Mouse (Mus musculus): ENCODE data around the gene Cask.

The Cask gene

GRCm38 (mm10) chrX:13506376-13506775, 344.8 kb downstream of the Cask start:
- no peak for DNase-seq

DNA sequence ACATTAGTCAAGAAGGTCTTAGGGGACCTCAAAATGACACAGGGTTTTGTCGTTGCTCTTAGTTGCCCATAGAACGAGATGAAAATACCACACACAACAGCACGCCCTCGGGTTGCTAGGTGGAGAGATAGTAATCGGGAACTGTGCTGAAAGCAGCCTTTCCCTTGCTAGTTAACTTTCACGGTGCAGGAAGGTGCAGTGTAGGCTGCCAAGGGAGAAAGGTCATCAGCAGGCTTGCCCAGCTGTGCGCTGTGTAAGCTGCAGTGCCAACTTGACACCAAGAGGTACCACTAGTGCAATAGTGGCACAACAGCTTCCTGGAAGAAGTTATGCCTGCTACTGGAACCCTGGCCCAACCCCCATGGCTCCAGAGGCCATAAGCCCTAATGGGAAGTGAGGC, 346.8 kb downstream of the Cask start:
- no peak for DNase-seq

DNA sequence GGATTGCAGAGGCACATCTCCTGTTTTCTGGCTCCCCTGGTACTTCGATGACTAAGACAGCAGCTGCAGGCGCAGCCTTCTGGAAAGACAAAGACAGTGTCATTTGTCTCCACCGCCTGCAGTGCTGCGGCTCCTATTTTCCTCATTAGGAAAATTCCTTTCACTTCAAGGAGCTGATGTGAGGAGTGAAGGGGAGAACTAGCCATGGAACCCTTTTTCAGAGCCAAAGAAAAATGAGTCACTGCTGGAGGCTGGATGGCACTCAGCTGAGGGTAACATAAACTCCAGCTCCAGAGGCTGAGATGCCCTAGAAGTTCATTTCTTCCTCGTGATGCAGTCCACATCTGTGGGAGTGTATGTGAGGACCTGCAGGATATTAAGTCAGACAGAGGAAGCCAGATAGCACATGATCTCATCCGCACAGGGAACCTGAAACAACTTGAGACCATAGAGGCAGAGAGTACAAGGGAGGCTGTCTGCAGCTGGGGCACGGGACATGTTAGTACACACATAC, 348.2 kb downstream of the Cask start:
- no peak for DNase-seq

- no peak for DNase-seq
These were observed 350.9 kb downstream of the Cask start for GRCm38 (mm10) chrX:13500284-13500683.

DNA sequence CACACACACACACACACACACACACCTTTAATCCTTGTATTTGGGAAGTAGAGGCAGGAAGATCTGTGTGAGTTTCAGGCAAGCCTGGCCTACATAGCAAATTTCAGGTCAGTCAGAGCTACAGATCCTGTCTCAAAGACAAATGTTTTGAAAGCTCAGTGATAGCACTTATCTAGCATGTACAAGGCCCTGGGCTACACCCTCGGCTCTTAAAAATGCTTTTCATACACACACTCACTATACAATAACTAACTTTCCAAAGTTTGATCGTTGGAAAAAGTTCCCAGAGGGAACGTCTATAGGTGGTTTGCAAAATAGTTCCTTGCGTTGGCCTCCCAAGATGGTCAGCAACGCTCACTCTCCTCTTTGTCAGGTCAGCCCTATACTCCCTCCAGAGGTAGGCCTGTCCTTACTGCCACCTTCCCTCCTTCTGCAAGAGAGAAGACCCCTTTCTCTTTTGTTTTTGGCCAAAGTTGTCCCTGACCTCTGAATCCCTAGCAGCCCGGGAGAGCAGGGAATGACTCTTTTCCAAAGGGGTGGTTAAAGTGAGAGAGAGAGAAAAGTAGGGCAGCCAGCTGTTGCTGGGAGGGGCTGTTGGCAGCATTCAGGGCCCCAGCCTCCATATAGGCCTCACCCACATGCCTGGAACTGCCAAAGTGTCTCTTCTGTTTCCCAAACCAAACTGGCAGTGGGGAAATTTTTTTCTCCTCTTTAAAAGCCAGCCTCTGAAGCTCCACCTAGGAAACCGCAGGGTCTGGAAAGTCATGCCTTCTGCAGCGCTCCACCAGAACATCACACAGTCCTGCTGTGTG, 356.1 kb downstream of the Cask start:
- DNase-seq = no peak

DNA sequence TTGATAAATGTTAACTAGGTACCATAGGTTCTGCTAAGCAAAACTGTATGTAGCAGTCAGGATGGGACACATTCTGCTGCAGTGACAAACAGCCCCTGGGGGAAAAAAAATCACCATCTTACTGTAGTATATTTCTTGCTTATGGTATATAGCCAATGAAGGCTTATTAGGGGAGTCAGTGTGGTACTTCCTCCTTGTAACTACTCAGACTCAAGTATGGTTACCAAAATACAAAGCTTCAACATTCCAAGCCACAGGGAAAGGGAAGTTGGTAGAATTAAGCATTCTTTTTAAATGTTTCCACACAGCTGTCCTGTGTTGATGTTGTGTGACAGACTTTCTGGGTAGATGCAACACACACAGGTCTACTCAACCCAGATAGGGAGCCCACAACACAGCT, 358.2 kb downstream of the Cask start:
- no peak for DNase-seq

- no peak for DNase-seq
These were observed 360.2 kb downstream of the Cask start for GRCm38 (mm10) chrX:13490941-13491340.

- no peak for DNase-seq
These were observed 361.4 kb downstream of the Cask start for GRCm38 (mm10) chrX:13489761-13490160.

DNA sequence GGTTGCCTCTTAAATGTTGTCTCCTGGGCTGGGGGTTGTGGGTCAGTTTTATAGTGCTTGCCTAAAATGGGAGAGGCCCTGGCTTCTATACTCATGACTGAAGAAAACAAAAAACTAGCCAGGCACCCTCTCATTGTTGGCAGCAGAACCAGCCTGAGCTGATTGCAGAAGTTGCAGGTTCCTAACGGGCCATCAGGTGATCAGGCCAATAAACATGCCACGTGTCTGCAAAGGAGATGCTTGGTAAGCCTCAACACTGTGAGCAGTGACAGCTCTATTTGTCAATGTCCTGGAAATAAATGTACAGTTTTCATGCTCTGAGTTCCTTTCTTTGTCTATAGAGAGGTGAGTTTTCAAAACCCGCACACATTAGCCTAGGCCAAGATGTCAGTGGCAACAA, 362.2 kb downstream of the Cask start:
- no peak for DNase-seq

GRCm38 (mm10) chrX:13484447-13484846, 366.7 kb downstream of the Cask start:
- DNase-seq = no peak

GRCm38 (mm10) chrX:13482576-13482975, 368.6 kb downstream of the Cask start:
- no peak for DNase-seq

- DNase-seq = no peak
These were observed 371.6 kb downstream of the Cask start for GRCm38 (mm10) chrX:13479570-13479969.

- no peak for DNase-seq
These were observed 372.9 kb downstream of the Cask start for GRCm38 (mm10) chrX:13478298-13478697.

DNA sequence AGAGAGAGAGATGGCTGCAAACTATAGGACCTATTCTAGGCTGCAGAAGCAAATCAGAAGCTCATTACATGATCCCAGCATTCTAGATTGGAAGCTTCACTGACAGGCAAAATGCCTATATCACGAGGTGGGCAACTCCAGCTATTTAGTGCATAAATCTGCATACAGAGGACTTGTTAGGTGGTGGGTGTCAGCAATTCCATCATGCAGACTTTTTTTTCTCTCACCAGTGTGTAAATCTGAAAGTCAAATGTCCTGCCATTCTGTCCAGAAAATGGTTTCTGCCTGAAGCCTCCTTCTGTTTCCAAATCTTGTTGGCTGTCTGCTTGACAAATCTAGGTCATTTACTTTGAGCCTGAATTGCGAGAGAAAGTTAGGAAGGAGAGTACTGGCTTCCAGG, 373.6 kb downstream of the Cask start:
- DNase-seq = no peak

GRCm38 (mm10) chrX:13475382-13475781, 375.8 kb downstream of the Cask start:
- DNase-seq = no peak

- no peak for DNase-seq
These were observed 378.4 kb downstream of the Cask start for GRCm38 (mm10) chrX:13472751-13473225.

DNA sequence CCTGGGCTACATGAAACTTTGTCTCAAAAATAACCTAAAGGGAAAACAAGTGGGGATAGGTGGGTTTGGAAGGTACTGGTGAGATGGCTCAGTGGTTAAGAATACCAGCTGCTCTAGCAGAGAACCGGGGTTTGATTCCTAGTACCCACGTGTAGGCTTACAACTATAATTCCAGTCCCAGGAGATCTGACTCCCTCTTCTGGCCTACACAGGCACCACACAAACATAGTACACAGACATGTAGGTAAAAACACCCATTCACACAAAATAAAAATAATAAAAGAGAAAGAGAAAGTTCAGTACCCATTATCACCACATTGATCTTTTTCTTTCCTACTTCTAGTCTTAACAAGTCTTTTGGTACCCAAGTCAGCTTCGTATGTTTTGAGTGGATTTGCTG, 379.2 kb downstream of the Cask start:
- DNase-seq = no peak

- peak; percentile 90 for DNase-seq
These were observed 381.7 kb downstream of the Cask start for GRCm38 (mm10) chrX:13469160-13470116.

DNA sequence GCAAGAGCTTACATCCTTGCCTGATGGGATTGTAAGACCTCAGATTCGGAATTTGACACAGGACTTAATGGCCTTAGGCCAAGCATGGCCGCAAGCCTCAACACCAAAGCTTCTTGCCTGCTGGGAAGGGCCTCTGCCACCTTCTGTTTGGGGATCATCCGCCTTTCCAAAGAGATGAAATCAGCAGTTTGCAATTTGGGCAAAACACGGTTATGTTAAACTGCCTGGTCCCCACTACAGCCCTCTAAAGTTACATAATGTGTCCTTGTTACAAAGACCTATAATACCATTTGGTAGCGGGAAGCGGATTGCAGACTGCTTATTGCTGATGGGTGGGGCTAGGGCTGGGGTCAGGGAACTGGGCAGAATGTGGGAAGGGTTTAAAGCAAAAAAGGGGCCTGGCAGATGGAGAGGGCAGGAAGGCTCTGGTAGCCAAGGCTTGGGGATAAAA, 384.0 kb downstream of the Cask start:
- peak; percentile 75 for DNase-seq

All from cerebellum, adult 9-10 months (tissue).